Mouse (Mus musculus) G1E (cell line): ENCODE results near the gene Ptx4. TPM values are rescaled to one million over a fixed set of nuclear protein-coding genes. Genes with fewer than 3 reads are reported as not detected.

Experiments used
- ATAC-seq: 2 replicates; pipeline ENCODE4 v1.8.0; 2016; ENCODE audit warnings: mild to moderate bottlenecking; ENCODE audit not compliant: insufficient number of reproducible peaks, poor library complexity, low FRiP score, severe bottlenecking; ENCODE audit errors: extremely low read depth
- DNase-seq: peaks from one replicate; pipeline ENCODE4 v3.0.0; 2012; ENCODE audit warnings: low spot score
- H3K27me3 ChIP-seq: 2 replicates; pipeline ENCODE4 v1.6.1; 2012; ENCODE audit warnings: mild to moderate bottlenecking, low read length, inconsistent platforms; ENCODE audit not compliant: insufficient read depth
- H3K36me3 ChIP-seq: replicated peaks from 2 replicates; pipeline ENCODE3; 2012; ENCODE audit warnings: mild to moderate bottlenecking, inconsistent platforms
- H3K4me1 ChIP-seq: 2 replicates; pipeline ENCODE4 v1.6.1; 2012; ENCODE audit warnings: low read depth, low read length, inconsistent platforms, mixed read lengths; ENCODE audit not compliant: insufficient read depth
- H3K4me3 ChIP-seq: 2 replicates; pipeline ENCODE4 v1.5.1; 2012; ENCODE audit warnings: low read depth, mild to moderate bottlenecking, inconsistent platforms, low read length, moderate library complexity, mixed read lengths
- H3K9me3 ChIP-seq: replicated peaks from 2 replicates; pipeline ENCODE4 v1.6.1; 2012; ENCODE audit warnings: inconsistent platforms
- CTCF ChIP-seq: IDR thresholded peaks from 2 replicates; pipeline ENCODE4 v1.5.1; 2012; ENCODE audit warnings: low read depth, low read length, inconsistent platforms, mixed read lengths
- GATA1 ChIP-seq: IDR thresholded peaks from 2 replicates; pipeline ENCODE4 v1.6.1; 2012; ENCODE audit warnings: borderline replicate concordance, low read length, inconsistent platforms, mixed read lengths
- GATA2 ChIP-seq: IDR thresholded peaks from 2 replicates; pipeline ENCODE4 v1.6.1; 2012; ENCODE audit warnings: low read depth, low read length, inconsistent platforms, borderline replicate concordance
- POLR2AphosphoS5 ChIP-seq: IDR thresholded peaks from 2 replicates; pipeline ENCODE4 v1.6.1; 2012; ENCODE audit warnings: low read depth, low read length, inconsistent platforms; ENCODE audit not compliant: insufficient replicate concordance
- TAL1 ChIP-seq: conservative IDR thresholded peaks from 2 replicates; pipeline ENCODE4 v1.6.1; 2012; ENCODE audit warnings: low read depth, low read length, inconsistent platforms, mixed read lengths
- polyA plus RNA-seq: library from polyadenylated mRNA; stranded (reverse); fragments of >175 nt; gene quantifications from 2 replicates; pipeline ENCODE4 v1.2.3, GENCODE M21; 2012
- total RNA-seq, 2 experiments: library from RNA; stranded (forward) in 1 of 2; stranded (reverse) in 1 of 2; fragments of 200-1000 nt in 1 of 2; fragments of >200 nt in 1 of 2; fragmentation: Nextera tagmentation in 1 of 2; gene quantifications; 2 replicates each; pipeline ENCODE4 v1.2.3; 2014 to 2017

The Ptx4 gene
- total and polyA plus RNA-seq, 3 experiments, result 0.33 TPM; not detected in 2

DNA sequence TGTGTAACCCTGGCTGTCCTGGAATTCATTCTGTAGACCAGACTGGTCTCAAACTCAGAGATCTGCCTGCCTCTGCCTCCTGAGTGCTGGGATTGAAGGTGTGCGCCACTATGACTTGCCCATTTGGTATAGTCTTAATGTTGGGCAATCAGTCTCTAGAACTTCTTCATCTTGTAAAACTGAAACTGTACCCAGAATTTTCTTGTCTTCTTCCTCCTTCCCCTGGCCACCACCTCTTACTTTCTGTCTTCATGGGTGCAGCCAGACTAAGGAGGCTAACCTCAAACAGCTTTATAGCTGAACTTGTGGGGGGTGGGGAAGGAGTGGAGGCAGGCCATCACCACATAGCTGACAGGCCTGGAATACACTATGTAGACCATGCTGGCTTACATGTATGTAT lies 18.2 kb downstream of the Ptx4 start:
- no peak for DNase-seq
- Histone ChIP-seq H3K36me3 (peaks cover 78% of the 10 kb centered on the region), H3K4me3 (no peak overlapping the region), H3K4me1 (peaks cover 50% of the 10 kb centered on the region), H3K27me3 (no peaks in the 10 kb centered on the region), H3K9me3 (no peaks in the 10 kb centered on the region)
- no peak for ATAC-seq
- TF ChIP-seq GATA1 (no peak), CTCF (no peak), GATA2 (no peak), POLR2AphosphoS5 (no peak)

DNA sequence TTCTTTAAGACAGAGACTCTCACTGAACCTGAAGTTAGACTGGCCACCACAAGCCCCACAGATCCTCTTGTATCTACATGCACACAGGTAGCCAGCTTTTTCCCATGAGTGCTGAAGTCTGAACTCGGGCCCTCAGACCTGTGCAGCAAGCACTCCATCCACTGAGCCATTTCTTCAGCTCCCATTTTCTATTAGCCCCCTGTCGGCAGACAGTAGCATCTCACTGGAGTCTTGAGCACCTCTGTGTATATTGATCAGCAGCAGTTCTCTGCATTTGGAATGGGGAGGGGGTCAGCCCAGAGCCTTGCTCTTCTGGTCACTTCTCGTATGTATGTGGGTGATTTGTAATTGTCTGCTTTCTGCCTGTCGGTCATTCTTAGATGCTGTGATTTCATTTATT lies 19.4 kb downstream of the Ptx4 start:
- peaks cover 40% of the 10 kb centered on the region for H3K4me1 ChIP-seq
- DNase-seq (no peak), ATAC-seq (no peak)
- TF ChIP-seq GATA2 (no peak), CTCF (no peak), POLR2AphosphoS5 (no peak)
- H3K9me3 ChIP-seq, result no peaks in the 10 kb centered on the region
- H3K27me3 ChIP-seq, result no peaks in the 10 kb centered on the region
- H3K36me3 ChIP-seq, result peaks cover 87% of the 10 kb centered on the region
- no peak overlapping the region for H3K4me3 ChIP-seq

DNA sequence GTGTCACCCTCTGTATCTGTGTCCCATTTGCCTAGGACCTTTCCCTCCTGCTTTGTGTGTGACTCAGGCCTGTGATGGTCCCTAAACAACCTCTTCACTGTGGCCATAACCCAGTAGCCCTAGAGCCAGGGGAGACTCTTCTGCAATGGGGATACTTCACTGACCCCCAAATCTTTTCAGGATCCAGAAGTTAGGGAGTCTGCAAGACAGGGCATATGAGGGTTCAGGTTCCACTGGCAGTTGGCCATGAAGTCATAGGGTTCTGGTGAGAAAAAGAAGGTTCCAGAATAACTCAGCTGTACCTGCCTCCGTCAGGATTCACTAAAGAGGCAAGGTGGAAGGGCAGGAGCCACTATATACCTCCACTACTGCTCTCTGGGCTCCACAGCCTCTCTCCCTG lies 41.6 kb downstream of the Ptx4 start, which contains the start of gene Ccdc154:
Gene Ccdc154, plus strand, starts transcription at position 301 of the 400 bp plus-strand sequence.
- H3K27me3 ChIP-seq, result peaks cover 25% of the 10 kb centered on the region
- TF ChIP-seq CTCF, result no peak
- TF ChIP-seq GATA1, result no peak
- TF ChIP-seq TAL1, result no peak
- TF ChIP-seq GATA2, result no peak
- TF ChIP-seq POLR2AphosphoS5, result no peak
- ATAC-seq (no peak), DNase-seq (no peak)
- H3K36me3 ChIP-seq, result peaks cover 59% of the 10 kb centered on the region
- H3K4me1 ChIP-seq, result peaks cover 6% of the 10 kb centered on the region
- no peak within 1 kb of the TSS for H3K4me3 ChIP-seq
- H3K9me3 ChIP-seq, result no peaks in the 10 kb centered on the region

GRCm38 (mm10) chr17:25163387-25163786 lies 42.8 kb downstream of the Ptx4 start:
- Histone ChIP-seq H3K4me1 (peaks cover 8% of the 10 kb centered on the region), H3K36me3 (peaks cover 47% of the 10 kb centered on the region), H3K4me3 (no peak overlapping the region), H3K27me3 (peaks cover 37% of the 10 kb centered on the region), H3K9me3 (no peaks in the 10 kb centered on the region)
- no peak for ATAC-seq
- no peak for TF ChIP-seq POLR2AphosphoS5
- TF ChIP-seq TAL1, result no peak
- no peak for TF ChIP-seq CTCF
- DNase-seq, result no peak

GRCm38 (mm10) chr17:25164770-25165169 lies 44.2 kb downstream of the Ptx4 start:
- ATAC-seq (no peak), DNase-seq (no peak)
- TF ChIP-seq GATA1, result no peak
- TF ChIP-seq POLR2AphosphoS5, result no peak
- TF ChIP-seq GATA2, result no peak
- TF ChIP-seq TAL1, result no peak
- no peak for TF ChIP-seq CTCF
- Histone ChIP-seq H3K4me1 (peaks cover 10% of the 10 kb centered on the region), H3K4me3 (no peak overlapping the region), H3K27me3 (peaks cover 44% of the 10 kb centered on the region), H3K36me3 (peaks cover 37% of the 10 kb centered on the region), H3K9me3 (no peaks in the 10 kb centered on the region)

DNA sequence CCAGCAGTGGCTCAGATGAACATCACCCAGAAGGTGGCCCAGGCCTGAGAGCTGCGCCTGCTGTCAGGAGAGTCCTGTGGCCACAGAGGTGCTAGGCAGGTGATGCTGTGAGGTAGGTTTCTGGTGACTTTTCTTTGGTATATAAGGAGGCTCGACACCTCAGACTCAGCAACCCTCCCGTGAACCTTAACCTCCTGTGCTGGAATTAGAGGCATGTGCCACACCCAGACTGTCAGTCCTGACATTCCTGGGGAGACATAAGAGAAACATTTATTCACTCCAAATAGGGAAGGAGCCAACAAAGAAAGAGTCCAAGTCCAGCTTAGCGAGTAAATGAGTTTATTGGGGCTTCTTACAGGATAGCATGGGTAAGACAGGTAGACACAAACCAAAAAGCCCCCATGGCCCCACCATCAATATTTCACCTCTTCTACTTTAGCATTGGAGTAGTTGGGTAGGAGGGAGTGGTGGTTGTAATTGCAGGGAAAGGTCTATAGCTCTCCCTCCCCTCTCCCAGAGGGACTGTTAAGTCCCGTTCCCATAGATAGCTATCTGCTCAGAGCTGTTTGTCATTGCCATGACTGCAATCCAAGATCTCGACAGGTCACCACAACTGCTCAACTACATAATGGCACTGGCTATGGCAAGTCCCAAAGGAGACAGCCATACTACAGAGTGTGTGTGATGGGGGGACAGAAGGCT lies 45.6 kb downstream of the Ptx4 start:
- DNase-seq, result no peak
- Histone ChIP-seq H3K9me3 (no peaks in the 10 kb centered on the region), H3K36me3 (peaks cover 24% of the 10 kb centered on the region), H3K4me1 (peaks cover 10% of the 10 kb centered on the region), H3K27me3 (peaks cover 54% of the 10 kb centered on the region), H3K4me3 (no peak overlapping the region)
- TF ChIP-seq TAL1 (no peak), POLR2AphosphoS5 (no peak), CTCF (no peak), GATA1 (no peak), GATA2 (no peak)
- ATAC-seq, result no peak

DNA sequence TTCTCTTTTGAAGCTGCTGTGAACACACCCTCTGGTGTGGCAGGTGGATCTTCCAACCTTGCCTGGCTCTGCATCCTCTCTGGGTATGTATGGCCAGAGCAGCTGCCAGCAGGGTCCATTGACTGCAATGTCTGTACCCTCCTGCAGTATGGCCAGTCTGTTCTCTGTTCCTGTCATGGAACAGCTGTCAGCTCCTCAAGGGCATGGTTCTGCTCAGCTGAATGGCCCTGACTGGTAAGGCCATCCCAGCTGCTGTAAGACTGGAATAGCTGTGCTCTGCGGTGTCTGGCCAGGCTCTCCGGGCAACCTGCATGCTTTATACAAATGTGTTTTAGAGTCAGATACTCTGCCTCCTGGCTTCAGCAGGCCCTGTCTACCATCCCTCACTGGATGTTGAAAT lies 49.1 kb downstream of the Ptx4 start:
- peaks cover 79% of the 10 kb centered on the region for H3K27me3 ChIP-seq
- H3K4me3 ChIP-seq, result no peak overlapping the region
- peaks cover 7% of the 10 kb centered on the region; the same call in 1 of the 2 replicates for H3K4me1 ChIP-seq
- H3K36me3 ChIP-seq, result no peaks in the 10 kb centered on the region
- TF ChIP-seq GATA1 (no peak), POLR2AphosphoS5 (no peak)
- ATAC-seq (no peak), DNase-seq (no peak)
- no peaks in the 10 kb centered on the region for H3K9me3 ChIP-seq
